Mouse (Mus musculus): ENCODE results near the gene Edrf1. TPM values are rescaled to one million over a fixed set of nuclear protein-coding genes. Genes with fewer than 3 reads are reported as not detected.

Gene Edrf1
- total and polyA plus RNA-seq, 2 experiments from 2014 or later = 7.3 to 19.4 TPM

DNA sequence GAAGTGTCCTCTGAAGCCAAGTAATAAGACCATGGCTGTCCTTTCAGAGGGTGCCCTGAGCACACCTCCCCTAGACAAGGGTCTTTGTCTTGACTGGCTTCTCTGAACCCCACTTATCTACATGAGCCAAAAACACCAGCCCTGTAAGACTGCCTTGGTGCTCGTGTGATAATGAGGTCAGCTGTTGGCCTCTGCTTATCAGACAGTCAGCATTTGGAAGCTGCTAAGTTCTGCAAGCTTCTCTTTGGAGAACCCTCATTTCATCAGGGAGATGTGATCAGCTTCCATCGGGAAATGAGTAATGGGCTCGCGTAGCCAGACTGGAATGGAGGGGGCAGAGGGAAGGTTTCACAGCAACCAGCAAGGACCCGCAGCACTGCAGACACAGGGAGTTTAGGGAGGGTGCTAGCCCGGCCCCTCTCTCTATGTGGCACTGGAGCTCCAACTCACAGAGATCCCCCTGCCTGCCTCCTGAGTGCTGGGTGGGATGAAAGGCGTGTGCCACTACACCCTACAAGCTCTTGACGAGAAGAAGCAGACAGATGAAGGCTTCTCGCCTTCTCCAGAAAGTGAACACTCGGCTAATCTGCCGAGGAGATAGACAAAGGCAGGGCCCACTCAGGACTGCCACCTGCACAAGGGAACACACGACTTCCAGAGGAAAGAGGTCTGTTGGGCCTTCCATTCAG is 60.8 kb downstream of the Edrf1 start:
- H3K4me3 ChIP-seq (ENCODE audit: low read depth, low read length) = no peak overlapping the region
- no peak for ATAC-seq (ENCODE audit: insufficient read depth, low read depth)
- H3K9me3 ChIP-seq (replicated peaks; ENCODE audit: control insufficient read depth, low read length) = no peaks in the 10 kb centered on the region
- H3K9ac ChIP-seq (replicated peaks; ENCODE audit: low read depth, low read length) = no peak overlapping the region
- H3K27me3 ChIP-seq (ENCODE audit: control insufficient read depth, insufficient read depth, low read length) = no peaks in the 10 kb centered on the region
- peaks cover 8% of the 10 kb centered on the region; the same call in 1 of the 2 replicates for H3K36me3 ChIP-seq (replicated peaks; ENCODE audit: control insufficient read depth, insufficient read depth, low read length)
- WGBS = 48% methylated on average over 12 of the region's 12 CpGs
- no peak overlapping the region for H3K4me2 ChIP-seq (ENCODE audit: low read depth, low read length)
- H3K27ac ChIP-seq (ENCODE audit: low read depth) = no peak overlapping the region
- no peak for TF ChIP-seq EP300 (IDR thresholded peaks at IDR 0.05; ENCODE audit: low read depth)
- no peak for TF ChIP-seq CTCF (IDR thresholded peaks at IDR 0.05; ENCODE audit: low read depth)
- no peak for DNase-seq (ENCODE audit: low spot score)
- no peaks in the 10 kb centered on the region for H3K4me1 ChIP-seq (ENCODE audit: control insufficient read depth, insufficient read depth)

DNA sequence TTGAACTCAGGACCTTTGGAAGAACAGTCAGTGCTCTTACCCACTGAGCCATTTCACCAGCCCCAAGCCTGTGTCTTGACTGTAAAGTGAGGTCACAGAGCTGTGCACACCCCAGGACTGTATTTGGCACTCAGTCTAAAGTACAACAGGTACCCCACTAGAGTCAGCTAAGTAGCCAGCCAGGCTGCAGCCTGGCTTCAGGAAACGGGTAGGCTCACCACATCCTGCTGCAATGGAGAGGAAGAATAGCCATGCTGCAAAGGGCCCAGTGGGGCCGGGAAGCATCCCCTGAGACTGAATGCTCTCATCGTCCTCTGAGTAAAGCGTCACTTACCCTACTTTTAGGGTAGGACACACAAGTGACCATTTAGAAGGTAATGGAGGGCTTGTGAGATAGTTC is 62.5 kb downstream of the Edrf1 start:
- Histone ChIP-seq H3K4me3 (ENCODE audit: low read depth, low read length) (no peak overlapping the region), H3K4me2 (ENCODE audit: low read depth, low read length) (no peak overlapping the region), H3K27ac (ENCODE audit: low read depth) (no peak overlapping the region), H3K36me3 (replicated peaks; ENCODE audit: control insufficient read depth, insufficient read depth, low read length) (peaks cover 8% of the 10 kb centered on the region; the same call in 1 of the 2 replicates), H3K4me1 (ENCODE audit: control insufficient read depth, insufficient read depth) (no peaks in the 10 kb centered on the region), H3K27me3 (ENCODE audit: control insufficient read depth, insufficient read depth, low read length) (no peaks in the 10 kb centered on the region), H3K9ac (replicated peaks; ENCODE audit: low read depth, low read length) (no peak overlapping the region), H3K9me3 (replicated peaks; ENCODE audit: control insufficient read depth, low read length) (no peaks in the 10 kb centered on the region)
- WGBS = 71% methylated on average over 4 of the region's 4 CpGs
- no peak for ATAC-seq (ENCODE audit: insufficient read depth, low read depth)
- TF ChIP-seq EP300 (IDR thresholded peaks at IDR 0.05; ENCODE audit: low read depth) = no peak
- TF ChIP-seq CTCF (IDR thresholded peaks at IDR 0.05; ENCODE audit: low read depth) = no peak
- no peak for DNase-seq (ENCODE audit: low spot score)

DNA sequence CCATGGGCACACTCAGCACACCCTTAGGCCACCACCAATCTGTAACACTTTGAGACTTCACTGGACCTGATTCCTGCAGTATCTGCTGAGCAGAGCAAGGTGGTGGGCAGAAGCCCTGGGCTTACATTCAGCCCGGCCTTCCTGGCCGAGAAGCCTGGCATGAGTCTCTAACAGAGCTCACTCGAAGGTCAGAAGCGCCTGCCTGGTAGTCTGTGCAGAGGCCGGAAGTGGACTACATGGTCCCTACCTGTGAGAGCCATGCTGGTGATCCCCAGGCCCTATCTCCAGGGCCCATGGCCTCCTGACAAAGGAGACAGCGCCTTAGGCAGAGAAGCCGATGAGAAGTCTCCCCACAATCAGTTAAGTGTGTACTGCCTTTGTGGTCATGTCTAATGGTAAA is 64.0 kb downstream of the Edrf1 start:
- Histone ChIP-seq H3K36me3 (replicated peaks; ENCODE audit: control insufficient read depth, insufficient read depth, low read length) (peaks cover 8% of the 10 kb centered on the region; the same call in 1 of the 2 replicates), H3K4me3 (ENCODE audit: low read depth, low read length) (no peak overlapping the region), H3K9me3 (replicated peaks; ENCODE audit: control insufficient read depth, low read length) (no peaks in the 10 kb centered on the region), H3K4me2 (ENCODE audit: low read depth, low read length) (no peak overlapping the region), H3K4me1 (ENCODE audit: control insufficient read depth, insufficient read depth) (no peaks in the 10 kb centered on the region), H3K27ac (ENCODE audit: low read depth) (no peak overlapping the region), H3K9ac (replicated peaks; ENCODE audit: low read depth, low read length) (no peak overlapping the region), H3K27me3 (ENCODE audit: control insufficient read depth, insufficient read depth, low read length) (no peaks in the 10 kb centered on the region)
- TF ChIP-seq EP300 (IDR thresholded peaks at IDR 0.05; ENCODE audit: low read depth) (no peak), CTCF (IDR thresholded peaks at IDR 0.05; ENCODE audit: low read depth) (no peak)
- DNase-seq (ENCODE audit: low spot score) = no peak
- no peak for ATAC-seq (ENCODE audit: insufficient read depth, low read depth)
- WGBS = 92% methylated on average over 7 of the region's 7 CpGs

DNA sequence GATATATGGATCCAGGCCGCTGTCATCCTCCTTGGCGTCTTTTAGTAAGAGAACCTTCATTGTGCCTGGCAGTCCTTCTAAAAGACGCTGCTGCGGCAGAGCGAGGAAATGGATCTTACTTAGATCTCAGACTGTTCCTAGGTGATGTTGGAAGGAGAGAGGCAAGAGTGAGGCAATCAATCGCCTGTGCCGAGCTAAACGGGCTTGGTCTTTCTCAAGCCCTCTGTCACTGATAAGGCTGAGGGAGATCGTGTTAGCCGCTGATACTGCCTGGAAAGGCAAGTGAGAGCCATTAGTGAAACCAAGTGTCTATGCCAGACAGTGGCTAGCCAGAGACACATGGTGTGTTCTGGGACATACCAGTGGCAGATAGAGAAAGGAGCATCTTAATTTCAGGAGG is 65.0 kb downstream of the Edrf1 start:
- H3K27ac ChIP-seq (ENCODE audit: low read depth) = no peak overlapping the region
- DNase-seq (ENCODE audit: low spot score) = no peak
- ATAC-seq (ENCODE audit: insufficient read depth, low read depth) = no peak
- no peak overlapping the region for H3K4me2 ChIP-seq (ENCODE audit: low read depth, low read length)
- H3K27me3 ChIP-seq (ENCODE audit: control insufficient read depth, insufficient read depth, low read length) = no peaks in the 10 kb centered on the region
- H3K36me3 ChIP-seq (replicated peaks; ENCODE audit: control insufficient read depth, insufficient read depth, low read length) = peaks cover 4% of the 10 kb centered on the region; the same call in 1 of the 2 replicates
- no peaks in the 10 kb centered on the region for H3K9me3 ChIP-seq (replicated peaks; ENCODE audit: control insufficient read depth, low read length)
- 42% methylated on average over 10 of the region's 10 CpGs for WGBS
- H3K4me3 ChIP-seq (ENCODE audit: low read depth, low read length) = no peak overlapping the region
- TF ChIP-seq EP300 (IDR thresholded peaks at IDR 0.05; ENCODE audit: low read depth) = no peak
- TF ChIP-seq CTCF (IDR thresholded peaks at IDR 0.05; ENCODE audit: low read depth) = no peak
- no peaks in the 10 kb centered on the region for H3K4me1 ChIP-seq (ENCODE audit: control insufficient read depth, insufficient read depth)
- no peak overlapping the region for H3K9ac ChIP-seq (replicated peaks; ENCODE audit: low read depth, low read length)

DNA sequence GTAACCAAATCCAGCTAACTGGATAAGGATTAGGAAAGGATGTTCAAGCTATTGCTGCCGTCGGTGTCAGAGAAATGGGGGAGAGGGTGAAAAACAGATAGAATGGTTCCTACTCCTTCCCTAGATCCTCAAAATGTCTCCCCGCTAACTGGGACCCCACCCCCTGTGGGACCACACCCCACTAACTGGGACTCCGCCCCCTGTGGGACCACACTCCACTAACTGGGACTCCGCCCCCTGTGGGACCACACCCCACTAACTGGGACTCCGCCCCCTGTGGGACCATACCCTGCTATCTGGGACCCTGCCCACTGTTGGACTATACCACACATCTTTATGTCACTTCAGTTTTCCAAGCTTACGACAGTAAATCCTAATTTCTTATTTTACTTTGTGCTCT is 66.6 kb downstream of the Edrf1 start:
- Histone ChIP-seq H3K4me2 (ENCODE audit: low read depth, low read length) (no peak overlapping the region), H3K4me1 (ENCODE audit: control insufficient read depth, insufficient read depth) (peaks cover 5% of the 10 kb centered on the region; the same call in 1 of the 2 replicates), H3K9me3 (replicated peaks; ENCODE audit: control insufficient read depth, low read length) (no peaks in the 10 kb centered on the region), H3K4me3 (ENCODE audit: low read depth, low read length) (no peak overlapping the region), H3K9ac (replicated peaks; ENCODE audit: low read depth, low read length) (no peak overlapping the region), H3K27ac (ENCODE audit: low read depth) (no peak overlapping the region), H3K36me3 (replicated peaks; ENCODE audit: control insufficient read depth, insufficient read depth, low read length) (peaks cover 4% of the 10 kb centered on the region; the same call in 1 of the 2 replicates), H3K27me3 (ENCODE audit: control insufficient read depth, insufficient read depth, low read length) (no peaks in the 10 kb centered on the region)
- no peak for ATAC-seq (ENCODE audit: insufficient read depth, low read depth)
- WGBS = 92% methylated on average over 7 of the region's 7 CpGs
- no peak for DNase-seq (ENCODE audit: low spot score)
- TF ChIP-seq EP300 (IDR thresholded peaks at IDR 0.05; ENCODE audit: low read depth) (no peak), CTCF (IDR thresholded peaks at IDR 0.05; ENCODE audit: low read depth) (no peak)

DNA sequence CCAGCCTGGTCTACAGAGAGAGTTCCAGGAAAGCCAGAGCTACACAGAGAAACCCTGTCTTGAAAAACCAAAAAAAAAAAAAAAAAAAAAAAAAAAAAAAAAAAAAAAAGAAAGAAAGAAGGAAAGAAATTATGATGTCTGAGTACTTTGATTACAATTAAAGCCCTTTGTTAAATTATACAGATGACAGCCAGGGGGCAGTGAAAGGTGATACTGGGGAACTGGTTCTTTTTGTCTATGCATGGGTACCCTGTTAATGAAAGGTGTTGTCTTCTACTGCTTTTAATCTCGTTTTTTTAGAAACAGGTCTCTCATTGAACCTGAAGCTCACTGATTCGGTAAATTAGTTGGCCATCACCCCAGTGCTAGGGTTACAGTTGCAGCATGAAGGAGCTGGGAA is 70.0 kb downstream of the Edrf1 start:
- WGBS = 88% methylated on average over 2 of the region's 2 CpGs
- Histone ChIP-seq H3K4me1 (ENCODE audit: control insufficient read depth, insufficient read depth) (peaks cover 12% of the 10 kb centered on the region), H3K9me3 (replicated peaks; ENCODE audit: control insufficient read depth, low read length) (no peaks in the 10 kb centered on the region), H3K36me3 (replicated peaks; ENCODE audit: control insufficient read depth, insufficient read depth, low read length) (no peaks in the 10 kb centered on the region; the same call in 1 of the 2 replicates), H3K27me3 (ENCODE audit: control insufficient read depth, insufficient read depth, low read length) (no peaks in the 10 kb centered on the region), H3K27ac (ENCODE audit: low read depth) (no peak overlapping the region), H3K4me3 (ENCODE audit: low read depth, low read length) (no peak overlapping the region), H3K9ac (replicated peaks; ENCODE audit: low read depth, low read length) (no peak overlapping the region), H3K4me2 (ENCODE audit: low read depth, low read length) (no peak overlapping the region)
- ATAC-seq (ENCODE audit: insufficient read depth, low read depth) (no peak), DNase-seq (ENCODE audit: low spot score) (no peak)
- TF ChIP-seq EP300 (IDR thresholded peaks at IDR 0.05; ENCODE audit: low read depth) = no peak
- peak; percentile 17; the same call in 1 of the 2 replicates for TF ChIP-seq CTCF (IDR thresholded peaks at IDR 0.05; ENCODE audit: low read depth)
